Mouse (Mus musculus): ENCODE measurements around the gene Lmna. TPM values are rescaled to one million over a fixed set of nuclear protein-coding genes. Genes with fewer than 3 reads are reported as not detected.

Gene Lmna
- polyA plus RNA-seq, 1 experiment from 2014 or later: 183 TPM

DNA sequence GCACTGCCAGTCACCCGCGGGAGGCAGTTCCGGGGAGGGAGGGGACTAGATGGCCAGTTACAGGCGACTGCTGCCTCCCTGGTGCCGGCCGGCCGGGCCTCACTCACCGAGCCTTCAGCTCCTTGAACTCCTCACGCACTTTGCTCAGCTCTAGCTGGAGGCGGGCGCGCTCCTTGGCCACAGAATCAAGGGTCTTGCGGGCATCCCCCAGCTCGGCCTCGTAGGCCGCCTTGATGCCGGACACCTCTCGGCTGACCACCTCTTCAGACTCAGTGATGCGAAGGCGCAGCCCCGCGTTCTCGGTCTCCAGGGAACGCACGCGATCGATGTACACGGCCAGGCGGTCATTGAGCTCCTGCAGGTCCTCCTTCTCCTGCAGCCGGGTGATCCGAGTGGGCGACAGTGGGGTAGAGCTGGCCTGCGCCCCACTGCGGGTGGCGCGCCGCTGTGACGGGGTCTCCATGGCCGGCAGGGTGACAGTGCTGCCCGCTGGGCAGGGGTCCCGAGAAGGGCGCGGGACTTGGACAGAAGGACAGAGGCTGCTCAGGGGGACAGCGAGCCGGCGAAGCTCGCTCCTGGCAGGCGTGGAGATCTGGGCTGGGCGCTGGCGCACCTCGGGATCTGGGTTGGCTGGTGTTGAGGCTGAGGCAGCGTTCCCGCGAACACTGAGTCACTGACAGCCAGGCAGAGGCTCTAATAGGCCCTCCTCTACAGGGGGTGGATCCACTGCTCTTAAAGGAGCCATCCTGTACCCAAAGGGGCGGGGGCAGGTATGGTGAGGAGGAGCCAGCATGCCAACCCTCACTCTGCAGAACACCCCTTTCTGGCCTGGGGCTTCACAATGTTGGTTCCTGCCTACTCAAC lies 6.9 kb downstream of the Lmna start:
- Histone ChIP-seq H3K36me3 (peaks cover 12% of the 10 kb centered on the region; the same call in 1 of the 2 replicates), H3K4me2 (replicated peaks) (peak overlapping the region; percentile 99), H3K4me3 (peak overlapping the region; percentile 86), H3K27ac (peak overlapping the region; percentile 92), H3K9ac (peak overlapping the region; percentile 94), H3K4me1 (peaks cover 68% of the 10 kb centered on the region), H3K9me3 (no peaks in the 10 kb centered on the region), H3K27me3 (no peaks in the 10 kb centered on the region)
- ATAC-seq (ENCODE audit: low FRiP score, low read depth): peak; percentile 87
- WGBS: under 1% methylated on average over 55 of the region's 55 CpGs

DNA sequence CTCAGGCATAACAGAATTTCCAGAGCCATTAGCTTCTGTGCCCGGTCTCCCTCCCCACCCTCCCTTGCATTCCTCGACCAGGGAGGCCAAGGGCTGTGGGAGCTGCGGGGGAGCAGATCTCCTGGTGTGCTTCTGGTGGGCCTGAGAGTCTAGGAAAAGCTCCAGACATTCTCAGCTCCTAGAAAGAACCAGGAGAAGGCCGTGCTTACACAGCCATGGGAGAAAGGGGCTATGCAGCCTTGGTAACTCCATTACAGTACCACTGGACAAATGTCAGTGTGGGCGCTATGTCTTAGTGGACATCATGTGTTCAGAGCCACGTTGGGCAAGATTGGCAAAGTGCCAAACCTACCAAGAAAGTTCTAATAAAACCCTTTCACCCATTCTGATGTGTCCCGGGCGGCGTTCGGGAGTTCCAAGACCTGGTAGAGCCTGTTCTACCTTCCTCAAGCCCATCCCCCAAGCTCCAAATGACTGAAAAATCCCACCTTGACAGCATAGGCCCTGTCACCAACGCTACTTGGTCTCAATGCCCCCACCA lies 7.7 kb downstream of the Lmna start:
- Histone ChIP-seq H3K4me3 (peak overlapping the region; percentile 86), H3K4me2 (replicated peaks) (peak overlapping the region; percentile 99), H3K9ac (peak overlapping the region; percentile 94), H3K36me3 (peaks cover 19% of the 10 kb centered on the region), H3K4me1 (peaks cover 67% of the 10 kb centered on the region), H3K27ac (peak overlapping the region; percentile 92), H3K9me3 (no peaks in the 10 kb centered on the region), H3K27me3 (no peaks in the 10 kb centered on the region)
- WGBS: 11% methylated on average over 11 of the region's 11 CpGs
- ATAC-seq (ENCODE audit: low FRiP score, low read depth): no peak

DNA sequence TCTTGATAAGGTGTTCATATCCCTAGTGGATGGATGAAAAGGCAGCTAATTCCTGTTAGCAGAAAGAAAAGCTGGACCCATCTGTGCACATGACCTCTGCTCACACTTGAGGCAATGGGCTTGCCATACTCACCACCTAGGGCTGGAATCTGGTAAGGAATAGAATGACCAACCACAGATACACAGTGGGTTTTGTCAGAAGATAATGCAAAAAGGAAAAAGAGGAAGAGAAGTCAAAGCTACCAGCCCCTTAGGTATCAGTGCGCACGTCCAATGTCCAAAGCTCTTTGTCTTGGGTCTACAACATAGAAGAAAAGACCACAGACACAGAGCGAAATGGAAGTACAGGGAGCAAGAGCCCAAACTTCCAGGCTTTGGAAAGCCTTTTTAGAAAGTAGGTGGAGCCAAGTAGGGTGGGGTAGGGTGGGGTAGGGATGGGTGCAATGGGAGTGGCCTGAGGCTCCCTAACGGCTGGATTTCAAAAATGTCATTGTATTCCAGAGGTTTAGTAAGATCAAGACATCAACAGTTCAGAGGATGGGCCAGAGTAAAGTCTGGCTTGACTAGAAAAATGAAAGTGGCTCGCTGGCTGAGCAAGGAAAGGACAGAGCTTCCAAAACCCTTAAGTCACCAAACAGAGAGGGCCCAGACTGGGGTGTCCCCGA lies 8.3 kb downstream of the Lmna start:
- 49% methylated on average over 6 of the region's 6 CpGs for WGBS
- peak overlapping the region; percentile 99 for H3K4me2 ChIP-seq (replicated peaks)
- peak overlapping the region; percentile 94 for H3K9ac ChIP-seq
- no peaks in the 10 kb centered on the region for H3K9me3 ChIP-seq
- ATAC-seq (ENCODE audit: low FRiP score, low read depth): no peak
- peaks cover 19% of the 10 kb centered on the region for H3K36me3 ChIP-seq
- peaks cover 64% of the 10 kb centered on the region for H3K4me1 ChIP-seq
- peak overlapping the region; percentile 86 for H3K4me3 ChIP-seq
- no peaks in the 10 kb centered on the region for H3K27me3 ChIP-seq
- H3K27ac ChIP-seq: peak overlapping the region; percentile 92

DNA sequence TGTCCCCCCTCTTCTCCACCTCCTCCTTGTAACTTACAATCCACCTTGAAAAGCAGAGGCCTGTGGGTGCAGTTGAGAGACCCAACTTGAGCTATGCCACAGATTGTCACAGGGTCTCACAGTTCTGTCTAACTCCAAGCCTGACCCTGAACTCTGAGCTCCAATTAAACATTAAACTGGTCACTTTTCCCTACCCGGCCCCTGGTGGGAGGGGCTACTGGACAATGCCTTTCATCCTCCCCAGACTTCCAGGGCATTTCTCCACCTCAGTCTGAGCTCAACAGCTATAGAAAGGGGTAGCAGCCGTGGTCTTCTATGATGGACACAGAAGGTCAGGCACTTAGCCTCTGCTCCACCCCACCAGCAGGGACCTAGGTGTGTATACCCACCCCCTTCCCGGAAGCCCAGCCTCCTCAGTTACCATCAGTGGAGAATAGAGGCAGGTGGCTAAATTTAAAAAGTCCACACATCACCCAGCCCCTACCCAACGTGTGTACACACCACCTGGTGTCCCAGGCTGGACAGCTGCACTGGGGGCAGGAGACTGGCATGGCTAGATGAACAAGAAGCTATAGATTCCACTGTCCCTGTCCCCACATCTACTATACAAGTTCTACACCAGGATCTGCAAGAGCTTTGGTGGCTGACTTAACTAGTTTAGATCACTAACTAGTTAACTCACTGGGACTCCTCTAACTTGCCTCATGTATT lies 8.9 kb downstream of the Lmna start:
- no peak for ATAC-seq (ENCODE audit: low FRiP score, low read depth)
- Histone ChIP-seq H3K36me3 (peaks cover 19% of the 10 kb centered on the region), H3K4me2 (replicated peaks) (peak overlapping the region; percentile 99), H3K9me3 (no peaks in the 10 kb centered on the region), H3K9ac (peak overlapping the region; percentile 94; the same call in 1 of the 2 replicates), H3K27ac (no peak overlapping the region), H3K27me3 (no peaks in the 10 kb centered on the region), H3K4me3 (peak overlapping the region; percentile 86), H3K4me1 (peaks cover 63% of the 10 kb centered on the region)
- WGBS: 54% methylated on average over 4 of the region's 4 CpGs

DNA sequence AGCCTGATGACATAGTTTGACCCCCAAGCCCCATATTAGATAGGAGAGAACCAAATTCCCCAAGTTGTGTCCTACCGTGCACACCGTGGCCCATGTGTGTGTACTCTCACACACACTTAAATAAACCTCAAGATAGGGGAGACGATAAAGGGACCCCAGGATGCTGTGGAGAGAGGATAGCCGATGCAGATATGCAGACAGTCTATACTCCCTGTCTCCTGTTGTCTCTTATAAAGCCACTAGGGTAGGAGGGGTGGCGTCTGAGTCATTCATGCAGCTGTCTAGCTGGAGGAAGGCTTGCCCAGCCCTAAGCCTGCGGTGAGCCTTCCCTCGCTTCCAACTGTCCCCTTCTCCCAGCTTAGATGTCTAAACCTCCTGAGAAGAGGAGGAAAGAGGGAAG lies 9.7 kb downstream of the Lmna start:
- no peak overlapping the region for H3K27ac ChIP-seq
- H3K4me3 ChIP-seq: no peak overlapping the region
- H3K4me1 ChIP-seq: peaks cover 63% of the 10 kb centered on the region
- WGBS: 87% methylated on average over 7 of the region's 7 CpGs
- no peaks in the 10 kb centered on the region for H3K27me3 ChIP-seq
- peaks cover 21% of the 10 kb centered on the region for H3K36me3 ChIP-seq
- H3K4me2 ChIP-seq (replicated peaks): peak overlapping the region; percentile 99
- H3K9ac ChIP-seq: no peak overlapping the region
- no peaks in the 10 kb centered on the region for H3K9me3 ChIP-seq
- no peak for ATAC-seq (ENCODE audit: low FRiP score, low read depth)

DNA sequence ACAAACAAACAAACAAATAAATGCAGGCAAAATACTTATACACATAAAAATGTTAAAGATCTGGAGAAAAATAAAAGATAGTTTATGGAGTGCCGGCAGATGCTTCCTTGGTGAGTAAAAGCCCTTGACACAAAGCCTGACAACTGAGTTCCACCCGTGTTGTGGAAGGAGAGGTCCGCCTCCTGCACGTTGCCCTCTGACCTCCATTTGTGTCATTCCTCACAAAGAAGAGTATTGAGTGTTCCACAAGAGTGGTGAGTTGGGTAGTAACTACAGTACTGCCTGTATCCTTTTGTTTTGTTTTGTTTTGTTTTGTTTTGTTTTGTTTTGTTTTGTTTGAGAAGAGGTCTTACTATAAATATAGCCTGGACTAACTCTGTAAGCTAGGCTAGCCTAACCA lies 10.2 kb downstream of the Lmna start:
- Histone ChIP-seq H3K4me2 (replicated peaks) (no peak overlapping the region), H3K27me3 (no peaks in the 10 kb centered on the region), H3K27ac (no peak overlapping the region), H3K4me3 (no peak overlapping the region), H3K4me1 (peaks cover 64% of the 10 kb centered on the region), H3K9ac (no peak overlapping the region), H3K9me3 (no peaks in the 10 kb centered on the region), H3K36me3 (peaks cover 24% of the 10 kb centered on the region)
- WGBS: 76% methylated on average over 4 of the region's 4 CpGs
- no peak for ATAC-seq (ENCODE audit: low FRiP score, low read depth)

DNA sequence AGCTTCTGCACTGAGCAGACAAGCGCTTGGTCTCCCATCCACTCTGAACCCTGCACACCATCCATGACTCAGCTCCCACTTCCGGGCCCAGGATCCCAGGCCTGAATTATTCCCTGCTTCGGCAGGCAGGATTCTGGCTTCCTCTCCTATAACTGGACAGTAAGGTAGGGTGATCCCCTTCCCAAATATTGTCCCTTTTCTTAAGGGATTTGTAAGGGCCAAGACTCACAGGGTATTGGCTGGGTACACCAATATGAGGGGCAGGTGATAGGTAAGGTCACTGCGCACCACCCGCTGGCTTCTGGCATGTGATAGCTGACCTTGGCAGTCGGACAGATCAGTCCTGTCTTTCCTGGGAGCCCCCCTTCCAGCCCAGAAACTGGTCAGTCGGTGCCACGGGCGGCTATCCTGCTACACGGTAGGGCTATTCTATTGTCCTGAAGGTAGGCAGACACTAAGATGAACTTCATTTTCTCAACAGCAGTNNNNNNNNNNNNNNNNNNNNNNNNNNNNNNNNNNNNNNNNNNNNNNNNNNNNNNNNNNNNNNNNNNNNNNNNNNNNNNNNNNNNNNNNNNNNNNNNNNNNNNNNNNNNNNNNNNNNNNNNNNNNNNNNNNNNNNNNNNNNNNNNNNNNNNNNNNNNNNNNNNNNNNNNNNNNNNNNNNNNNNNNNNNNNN lies 13.9 kb downstream of the Lmna start:
- H3K4me2 ChIP-seq (replicated peaks): no peak overlapping the region
- 79% methylated on average over 10 of the region's 10 CpGs for WGBS
- peak overlapping the region; percentile 76; the same call in 1 of the 2 replicates for H3K27ac ChIP-seq
- no peaks in the 10 kb centered on the region for H3K9me3 ChIP-seq
- no peak for ATAC-seq (ENCODE audit: low FRiP score, low read depth)
- no peaks in the 10 kb centered on the region for H3K27me3 ChIP-seq
- H3K4me1 ChIP-seq: peaks cover 58% of the 10 kb centered on the region
- no peak overlapping the region for H3K4me3 ChIP-seq
- H3K9ac ChIP-seq: peak overlapping the region; percentile 2; the same call in 1 of the 2 replicates
- peaks cover 24% of the 10 kb centered on the region for H3K36me3 ChIP-seq

DNA sequence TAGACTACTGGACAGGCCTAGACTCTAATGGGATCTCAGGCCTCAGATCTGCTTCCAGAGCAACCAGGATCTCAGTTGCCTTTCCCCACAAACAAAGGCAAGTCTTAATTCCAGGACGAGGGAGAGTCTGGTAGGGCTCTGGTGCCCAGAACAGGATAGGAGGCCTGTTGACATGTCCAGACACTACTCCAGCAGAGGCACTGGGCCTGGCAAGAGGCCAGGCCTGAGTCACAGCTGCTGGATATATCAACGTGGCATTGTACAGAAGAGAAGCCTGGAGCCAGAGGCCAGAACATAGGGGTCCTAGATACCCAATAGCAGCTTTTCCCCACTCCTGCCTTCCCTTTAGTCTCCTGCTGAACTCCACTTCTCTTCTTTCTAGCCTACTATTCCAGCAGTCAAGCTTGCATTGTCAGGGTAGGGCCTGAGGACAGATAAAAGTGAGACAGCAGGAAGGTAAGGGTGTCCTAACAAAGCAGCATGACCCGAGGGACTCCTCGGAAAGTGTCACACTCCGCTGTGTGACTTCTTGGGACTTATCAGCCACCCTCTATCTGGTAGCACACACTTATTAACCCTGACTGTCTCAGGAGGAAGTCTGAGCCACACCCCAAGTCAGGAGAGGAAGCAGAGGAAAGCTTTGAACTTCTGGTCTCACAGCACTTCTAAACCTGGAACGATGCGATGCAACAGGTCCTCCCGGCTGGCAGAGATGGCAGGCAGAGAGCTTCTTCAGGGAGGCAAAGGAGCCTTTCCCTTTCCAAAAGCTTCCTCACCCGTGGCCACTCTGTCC lies 14.7 kb downstream of the Lmna start:
- Histone ChIP-seq H3K27me3 (no peaks in the 10 kb centered on the region), H3K27ac (peak overlapping the region; percentile 76), H3K9me3 (no peaks in the 10 kb centered on the region), H3K4me2 (replicated peaks) (no peak overlapping the region; the same call in 1 of the 2 replicates), H3K4me1 (peaks cover 58% of the 10 kb centered on the region), H3K4me3 (no peak overlapping the region), H3K9ac (peak overlapping the region; percentile 19; the same call in 1 of the 2 replicates), H3K36me3 (peaks cover 23% of the 10 kb centered on the region)
- 55% methylated on average over 9 of the region's 9 CpGs for WGBS
- ATAC-seq (ENCODE audit: low FRiP score, low read depth): no peak

DNA sequence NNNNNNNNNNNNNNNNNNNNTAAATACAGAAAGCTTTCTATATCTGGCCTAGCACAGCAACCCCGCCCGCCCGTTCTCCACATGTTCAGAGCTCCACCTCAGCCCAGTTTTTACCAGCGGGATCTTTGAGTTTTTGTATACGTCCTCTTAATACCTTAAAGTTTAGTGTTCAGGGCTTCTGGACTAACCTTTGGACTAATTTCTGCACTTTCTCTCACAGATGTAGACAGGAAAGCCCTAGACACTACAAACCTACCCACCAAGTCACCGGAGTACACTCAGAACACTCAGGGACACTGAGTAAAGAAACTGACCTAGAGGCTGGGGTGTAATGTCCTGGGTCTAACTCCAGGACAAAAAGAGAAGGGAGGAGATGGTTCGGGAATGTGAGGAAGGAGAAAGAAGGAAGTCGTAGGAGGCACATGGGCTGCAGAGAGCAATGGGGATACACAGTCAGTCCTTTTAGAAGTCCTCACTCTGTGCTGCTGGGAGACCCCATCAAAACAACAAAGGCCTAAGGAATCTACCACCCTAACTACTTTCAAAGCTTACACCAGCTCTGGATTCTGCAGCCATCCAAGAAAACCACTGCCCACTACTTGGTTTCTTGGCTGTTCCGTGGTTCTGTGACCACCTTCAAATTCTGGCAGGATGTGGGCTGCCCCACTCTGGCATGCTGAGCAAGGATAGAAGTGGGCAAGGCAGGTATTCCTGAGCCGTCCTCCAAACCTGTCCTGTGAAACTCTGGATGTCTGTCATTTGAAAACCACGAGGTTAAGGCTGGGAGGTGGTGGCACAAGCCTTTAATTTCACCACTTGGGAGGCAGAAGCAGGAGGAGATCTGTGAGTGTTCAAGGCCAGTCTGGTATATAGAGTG lies 15.8 kb downstream of the Lmna start:
- Histone ChIP-seq H3K9me3 (no peaks in the 10 kb centered on the region), H3K4me2 (replicated peaks) (peak overlapping the region; percentile 79), H3K4me1 (peaks cover 69% of the 10 kb centered on the region), H3K27me3 (no peaks in the 10 kb centered on the region), H3K36me3 (peaks cover 17% of the 10 kb centered on the region), H3K4me3 (no peak overlapping the region), H3K27ac (peak overlapping the region; percentile 76; the same call in 1 of the 2 replicates), H3K9ac (0 out of 2 replicates have a peak overlapping the region, but pooled peaks have one; percentile 65)
- WGBS: 79% methylated on average over 11 of the region's 11 CpGs
- ATAC-seq (ENCODE audit: low FRiP score, low read depth): no peak

DNA sequence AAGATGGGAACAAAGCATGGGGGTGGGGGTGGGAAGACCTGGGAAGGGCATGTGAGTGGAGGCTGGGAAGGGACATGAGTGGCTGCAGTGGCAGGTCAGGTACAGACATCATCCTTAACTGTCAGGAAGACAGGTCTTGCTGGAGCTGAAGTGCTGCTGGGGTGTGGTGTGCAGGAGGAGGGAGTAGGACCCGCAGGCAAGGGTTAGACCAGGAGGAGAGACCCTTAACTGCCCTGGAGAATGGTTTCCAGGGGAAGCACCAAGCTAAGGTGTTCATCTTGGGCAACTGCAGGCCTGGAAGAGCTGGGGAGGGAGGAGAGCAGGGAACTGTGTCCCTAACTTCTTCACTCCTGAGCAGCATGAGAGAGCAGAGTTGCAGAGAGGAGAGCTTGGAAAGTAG lies 22.4 kb downstream of the Lmna start:
- Histone ChIP-seq H3K27me3 (peaks cover 51% of the 10 kb centered on the region), H3K4me3 (no peak overlapping the region), H3K9me3 (no peaks in the 10 kb centered on the region), H3K36me3 (peaks cover 51% of the 10 kb centered on the region), H3K27ac (no peak overlapping the region), H3K4me2 (replicated peaks) (no peak overlapping the region), H3K4me1 (peaks cover 41% of the 10 kb centered on the region), H3K9ac (no peak overlapping the region)
- no peak for ATAC-seq (ENCODE audit: low FRiP score, low read depth)
- 61% methylated on average over 1 of the region's 1 CpGs for WGBS

All from limb, embryonic 13.5 days (tissue).